Mouse (Mus musculus) intestine, embryonic 14.5 days (tissue): ENCODE results near the gene Wdr35. TPM values are rescaled to one million over a fixed set of nuclear protein-coding genes. Genes with fewer than 3 reads are reported as not detected.
A peak's percentile ranks its signal among the peaks of the same experiment; 100 is the strongest.
"Not testable (repeated sequence)": the region's sequence is repeated elsewhere in the genome, so short reads cannot be mapped to it uniquely, and the experiment has no call there.

Source experiments
- ATAC-seq: fragments of 200-750 bp; cut with Nextera tagmentation; replicated peaks from 2 replicates; pipeline ENCODE4 v1.8.0; 2017; ENCODE audit warnings: low read depth, moderate number of reproducible peaks, moderate TSS enrichment, moderate library complexity; ENCODE audit not compliant: low FRiP score, low TSS enrichment
- DNase-seq: peaks from one replicate; pipeline ENCODE4 v3.0.0-alpha.2; 2018; ENCODE audit warnings: low spot score
- H3K27ac ChIP-seq: fragments of 300-500 bp; sonication (generic); 2 replicates; pipeline ENCODE4 v1.5.1; 2014; ENCODE audit warnings: low read depth, mild to moderate bottlenecking, control low read depth
- H3K27me3 ChIP-seq: fragments of 300-500 bp; sonication (generic); replicated peaks from 2 replicates; pipeline ENCODE4 v1.6.1; 2014; ENCODE audit warnings: low read length, control low read depth; ENCODE audit not compliant: control insufficient read depth, insufficient read depth
- H3K36me3 ChIP-seq: fragments of 300-500 bp; sonication (generic); 2 replicates; pipeline ENCODE4 v1.6.1; 2014; ENCODE audit warnings: low read length, control low read depth; ENCODE audit not compliant: control insufficient read depth, insufficient read depth
- H3K4me1 ChIP-seq: fragments of 300-500 bp; sonication (generic); replicated peaks from 2 replicates; pipeline ENCODE4 v1.6.1; 2014; ENCODE audit warnings: low read length, control low read depth, mixed read lengths; ENCODE audit not compliant: control insufficient read depth, insufficient read depth
- H3K4me2 ChIP-seq: fragments of 300-500 bp; sonication (generic); 2 replicates; pipeline ENCODE4 v1.6.1; 2014; ENCODE audit warnings: low read length
- H3K4me3 ChIP-seq: fragments of 300-500 bp; sonication (generic); 2 replicates; pipeline ENCODE4 v1.5.1; 2014; ENCODE audit warnings: low read depth, low read length, control low read depth, mixed read lengths
- H3K9ac ChIP-seq: fragments of 300-500 bp; sonication (generic); 2 replicates; pipeline ENCODE4 v1.6.1; 2014; ENCODE audit warnings: mild to moderate bottlenecking, low read length
- H3K9me3 ChIP-seq: fragments of 300-500 bp; sonication (generic); 2 replicates; pipeline ENCODE4 v1.6.1; 2016; ENCODE audit warnings: low read length, control low read depth; ENCODE audit not compliant: control insufficient read depth
- WGBS: fragments of 180-500 bp; shearing (Covaris S2); extraction: QIAGEN DNeasy Blood & Tissue Kit; methylation state at CpG from one replicate; pipeline ENCODE4 v1.1.7; 2014; 5-methylcytosine and 5-hydroxymethylcytosine counted together
- polyA plus RNA-seq: library from polyadenylated mRNA; unstranded; fragments of >200 nt; fragmentation: Nextera tagmentation; extraction: Ambion mirVana; gene quantifications from 2 replicates; pipeline ENCODE4 v1.2.1, GENCODE M21; 2014

Gene Wdr35
- polyA plus RNA-seq, 1 experiment from 2014 or later, result 13.2 TPM

- WGBS, result 73% methylated on average over 3 of the region's 3 CpGs
- DNase-seq (no peak), ATAC-seq (no peak)
- Histone ChIP-seq H3K4me3 (no peak overlapping the region), H3K27me3 (no peaks in the 10 kb centered on the region), H3K9me3 (no peaks in the 10 kb centered on the region), H3K9ac (no peak overlapping the region), H3K4me1 (no peaks in the 10 kb centered on the region), H3K27ac (no peak overlapping the region), H3K4me2 (no peak overlapping the region), H3K36me3 (peaks cover 12% of the 10 kb centered on the region; the same call in 1 of the 2 replicates)
Observed at GRCm38 (mm10) chr12:9020986-9021385, 47.3 kb downstream of the Wdr35 start.

GRCm38 (mm10) chr12:9023031-9023430, 49.3 kb downstream of the Wdr35 start:
- Histone ChIP-seq H3K4me3 (no peak overlapping the region), H3K9me3 (no peaks in the 10 kb centered on the region), H3K9ac (no peak overlapping the region), H3K36me3 (peaks cover 5% of the 10 kb centered on the region; the same call in 1 of the 2 replicates), H3K27me3 (no peaks in the 10 kb centered on the region), H3K4me1 (no peaks in the 10 kb centered on the region), H3K4me2 (no peak overlapping the region), H3K27ac (no peak overlapping the region)
- DNase-seq (no peak), ATAC-seq (no peak)
- 59% methylated on average over 4 of the region's 4 CpGs for WGBS

GRCm38 (mm10) chr12:9024071-9024470, 50.4 kb downstream of the Wdr35 start:
- WGBS, result 92% methylated on average over 14 of the region's 14 CpGs
- DNase-seq, result no peak
- ATAC-seq, result no peak
- H3K9me3 ChIP-seq, result no peaks in the 10 kb centered on the region
- no peak overlapping the region for H3K9ac ChIP-seq
- no peaks in the 10 kb centered on the region for H3K36me3 ChIP-seq
- H3K4me1 ChIP-seq, result no peaks in the 10 kb centered on the region
- no peaks in the 10 kb centered on the region for H3K27me3 ChIP-seq
- H3K4me3 ChIP-seq, result no peak overlapping the region
- H3K27ac ChIP-seq, result no peak overlapping the region
- H3K4me2 ChIP-seq, result no peak overlapping the region

- DNase-seq (no peak), ATAC-seq (no peak)
- 81% methylated on average over 13 of the region's 13 CpGs for WGBS
- Histone ChIP-seq H3K36me3 (no peaks in the 10 kb centered on the region), H3K9ac (no peak overlapping the region), H3K4me3 (no peak overlapping the region), H3K4me1 (no peaks in the 10 kb centered on the region), H3K4me2 (no peak overlapping the region), H3K27ac (no peak overlapping the region), H3K9me3 (no peaks in the 10 kb centered on the region), H3K27me3 (no peaks in the 10 kb centered on the region)
Observed at GRCm38 (mm10) chr12:9024736-9025135, 51.0 kb downstream of the Wdr35 start.

GRCm38 (mm10) chr12:9026843-9027242, 53.2 kb downstream of the Wdr35 start:
- Histone ChIP-seq H3K36me3 (no peaks in the 10 kb centered on the region), H3K27ac (no peak overlapping the region), H3K27me3 (no peaks in the 10 kb centered on the region), H3K4me2 (no peak overlapping the region), H3K9ac (no peak overlapping the region), H3K4me1 (no peaks in the 10 kb centered on the region), H3K4me3 (no peak overlapping the region), H3K9me3 (no peaks in the 10 kb centered on the region)
- DNase-seq (no peak), ATAC-seq (no peak)

- WGBS, result 87% methylated on average over 7 of the region's 7 CpGs
- not testable (repeated sequence) for DNase-seq, H3K9me3 ChIP-seq, H3K4me1 ChIP-seq, H3K4me3 ChIP-seq, H3K36me3 ChIP-seq, H3K27me3 ChIP-seq, H3K4me2 ChIP-seq, H3K27ac ChIP-seq, H3K9ac ChIP-seq, ATAC-seq
Observed at GRCm38 (mm10) chr12:9028816-9029215, 55.1 kb downstream of the Wdr35 start.

GRCm38 (mm10) chr12:9029506-9029887, 55.8 kb downstream of the Wdr35 start:
- no peaks in the 10 kb centered on the region for H3K27me3 ChIP-seq
- ATAC-seq (peak; percentile 65), DNase-seq (no peak)
- peak overlapping the region; percentile 87 for H3K9ac ChIP-seq
- 53% methylated on average over 4 of the region's 4 CpGs for WGBS
- H3K4me2 ChIP-seq, result peak overlapping the region; percentile 84
- peak overlapping the region; percentile 41 for H3K4me3 ChIP-seq
- H3K4me1 ChIP-seq, result no peaks in the 10 kb centered on the region
- H3K27ac ChIP-seq, result peak overlapping the region; percentile 93
- no peaks in the 10 kb centered on the region for H3K9me3 ChIP-seq
- no peaks in the 10 kb centered on the region for H3K36me3 ChIP-seq

GRCm38 (mm10) chr12:9029888-9030723, 56.4 kb downstream of the Wdr35 start, which contains the start of gene Ttc32:
Gene Ttc32, plus strand, starts transcription at chr12:9029997.
- ATAC-seq (peak; percentile 95), DNase-seq (peak; percentile 99)
- Histone ChIP-seq H3K27me3 (no peaks in the 10 kb centered on the region), H3K4me2 (peak within 1 kb of the TSS; percentile 84), H3K4me1 (no peaks in the 10 kb centered on the region), H3K27ac (peak within 1 kb of the TSS; percentile 93), H3K9me3 (no peaks in the 10 kb centered on the region), H3K36me3 (no peaks in the 10 kb centered on the region), H3K9ac (peak within 1 kb of the TSS; percentile 87), H3K4me3 (peak within 1 kb of the TSS; percentile 41)
- WGBS, result under 1% methylated on average over 69 of the region's 69 CpGs

GRCm38 (mm10) chr12:9031166-9031565, 57.5 kb downstream of the Wdr35 start:
- H3K4me3 ChIP-seq, result peak overlapping the region; percentile 41
- H3K4me1 ChIP-seq, result no peaks in the 10 kb centered on the region
- H3K9me3 ChIP-seq, result no peaks in the 10 kb centered on the region
- no peak overlapping the region for H3K27ac ChIP-seq
- H3K9ac ChIP-seq, result peak overlapping the region; percentile 87
- H3K4me2 ChIP-seq, result peak overlapping the region; percentile 84
- H3K27me3 ChIP-seq, result no peaks in the 10 kb centered on the region
- WGBS, result 50% methylated on average over 8 of the region's 8 CpGs
- DNase-seq (no peak), ATAC-seq (no peak)
- H3K36me3 ChIP-seq, result no peaks in the 10 kb centered on the region
